Mouse (Mus musculus) thymus, adult 2 months (tissue): ENCODE measurements around the gene Zfand4. TPM values are rescaled to one million over a fixed set of nuclear protein-coding genes. Genes with fewer than 3 reads are reported as not detected.

Experiments used
- DNase-seq: peaks from one replicate; pipeline ENCODE4 v3.0.0; 2021
- H3K27ac ChIP-seq: fragments of 200-500 bp; 2 replicates; pipeline ENCODE4 v1.5.1; 2012; ENCODE audit warnings: low read length, control low read depth; ENCODE audit not compliant: control insufficient read depth, insufficient read depth
- H3K27me3 ChIP-seq: fragments of 200-500 bp; 2 replicates; pipeline ENCODE4 v1.6.1; 2012; ENCODE audit warnings: mild to moderate bottlenecking, low read length, moderate library complexity, mixed read lengths; ENCODE audit not compliant: control insufficient read depth, insufficient read depth
- H3K36me3 ChIP-seq: fragments of 200-500 bp; 2 replicates; pipeline ENCODE4 v1.6.1; 2012; ENCODE audit warnings: mild to moderate bottlenecking, low read length, moderate library complexity; ENCODE audit not compliant: control insufficient read depth, insufficient read depth
- H3K4me1 ChIP-seq: fragments of 200-500 bp; replicated peaks from 2 replicates; pipeline ENCODE4 v1.6.1; 2012; ENCODE audit warnings: low read length; ENCODE audit not compliant: control insufficient read depth, insufficient read depth
- H3K4me3 ChIP-seq: fragments of 200-500 bp; 2 replicates; pipeline ENCODE4 v1.5.1; 2012; ENCODE audit warnings: mild to moderate bottlenecking, low read length, control low read depth, moderate library complexity; ENCODE audit not compliant: control insufficient read depth, insufficient read depth
- CTCF ChIP-seq: fragments of 200-500 bp; IDR thresholded peaks from 2 replicates; pipeline ENCODE4 v1.5.1; 2012; ENCODE audit warnings: mild to moderate bottlenecking, control low read depth, low read length, moderate library complexity, borderline replicate concordance; ENCODE audit not compliant: control insufficient read depth, poor library complexity, insufficient read depth; ENCODE audit errors: extremely low read depth
- POLR2A ChIP-seq: fragments of 200-500 bp; IDR thresholded peaks from 2 replicates; pipeline ENCODE4 v1.6.1; 2012; ENCODE audit warnings: mild to moderate bottlenecking, low read length, control low read depth, moderate library complexity; ENCODE audit not compliant: control insufficient read depth, poor library complexity, insufficient read depth; ENCODE audit errors: extremely low read depth
- WGBS: fragments of 180-500 bp; shearing (Covaris S2); methylation state at CpG from one replicate; pipeline ENCODE4 v1.1.7; 2018; 5-methylcytosine and 5-hydroxymethylcytosine counted together
- polyA plus RNA-seq: library from polyadenylated mRNA; depleted of rRNA; stranded (reverse); fragments of >200 nt; gene quantifications from 2 replicates; pipeline ENCODE4 v1.2.3, GENCODE M21; 2012; rRNA removed

The Zfand4 gene
- polyA plus RNA-seq, 1 experiment = 1.7 TPM

GRCm38 (mm10) chr6:116367971-116368370, 103.9 kb downstream of the Zfand4 start:
- H3K27ac ChIP-seq = no peak overlapping the region
- no peak overlapping the region for H3K4me3 ChIP-seq
- TF ChIP-seq CTCF (no peak), POLR2A (no peak)
- no peaks in the 10 kb centered on the region for H3K36me3 ChIP-seq
- H3K4me1 ChIP-seq = no peaks in the 10 kb centered on the region
- DNase-seq = no peak
- no peaks in the 10 kb centered on the region for H3K27me3 ChIP-seq
- WGBS = 91% methylated on average over 11 of the region's 11 CpGs

- TF ChIP-seq POLR2A (no peak), CTCF (no peak)
- 97% methylated on average over 1 of the region's 1 CpGs for WGBS
- Histone ChIP-seq H3K4me1 (no peaks in the 10 kb centered on the region), H3K27me3 (no peaks in the 10 kb centered on the region), H3K4me3 (no peak overlapping the region), H3K36me3 (no peaks in the 10 kb centered on the region), H3K27ac (no peak overlapping the region)
- no peak for DNase-seq
These were observed 105.8 kb downstream of the Zfand4 start for GRCm38 (mm10) chr6:116369811-116370210.

DNA sequence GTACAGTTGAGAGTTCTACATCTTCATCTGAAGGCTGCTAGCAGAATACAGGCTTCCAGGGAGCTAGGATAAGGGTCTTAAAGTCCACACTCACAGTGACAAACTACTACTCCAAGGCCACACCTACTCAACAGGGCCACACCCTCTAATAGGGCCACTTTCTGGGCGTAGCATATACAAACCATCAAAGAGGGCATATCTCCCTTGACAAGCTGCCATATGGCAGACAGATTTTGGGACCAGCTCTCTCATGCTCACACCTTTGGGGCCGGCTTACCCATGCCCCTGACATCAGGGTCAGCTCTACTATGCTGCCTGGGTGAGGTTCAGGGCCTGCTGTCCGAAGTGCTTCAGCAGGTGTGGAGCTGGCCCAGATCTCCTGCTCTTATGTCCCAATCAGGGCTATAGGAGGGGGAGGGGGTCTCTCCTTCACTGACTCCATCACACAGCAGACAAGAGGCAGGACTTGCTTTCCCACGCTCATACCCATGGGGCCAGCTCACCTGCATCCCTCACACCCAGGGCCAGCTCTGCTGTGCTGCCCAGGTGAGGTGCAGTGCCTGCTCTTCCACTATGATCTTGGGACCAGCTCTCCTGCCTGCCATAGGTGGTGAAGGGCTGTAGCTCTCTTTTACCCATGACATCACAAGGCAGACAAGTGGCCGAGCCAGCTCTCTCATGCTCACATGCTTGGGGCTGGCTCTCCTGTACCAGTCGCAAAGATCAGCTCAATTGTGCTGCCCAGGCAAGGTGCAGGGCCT, 106.4 kb downstream of the Zfand4 start:
- no peaks in the 10 kb centered on the region for H3K36me3 ChIP-seq
- no peak for DNase-seq
- no peak overlapping the region for H3K27ac ChIP-seq
- no peaks in the 10 kb centered on the region for H3K4me1 ChIP-seq
- no peaks in the 10 kb centered on the region for H3K27me3 ChIP-seq
- no peak overlapping the region for H3K4me3 ChIP-seq
- WGBS = 94% methylated on average over 6 of the region's 6 CpGs
- TF ChIP-seq POLR2A = no peak

DNA sequence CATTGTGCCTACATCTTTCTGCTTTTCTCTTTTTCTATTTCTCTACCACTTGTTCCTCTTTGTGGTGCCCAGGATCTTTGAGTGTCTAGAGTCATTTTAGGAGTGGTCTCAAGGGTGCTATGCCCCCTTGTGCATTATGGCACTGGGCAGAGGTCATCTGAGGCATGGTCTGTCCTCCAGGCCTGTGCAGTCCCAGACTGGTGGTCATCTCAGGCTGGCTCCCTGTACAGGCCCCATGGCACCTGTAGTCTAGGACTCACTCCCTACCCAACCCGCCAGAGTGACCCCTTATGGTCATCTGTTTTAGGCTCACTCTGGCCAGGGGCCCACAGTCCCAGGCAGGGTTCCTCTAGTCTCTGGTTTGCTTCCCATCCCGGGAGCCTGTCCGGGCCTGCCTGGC, 107.5 kb downstream of the Zfand4 start:
- H3K27ac ChIP-seq = no peak overlapping the region
- H3K4me3 ChIP-seq = no peak overlapping the region
- no peak for TF ChIP-seq POLR2A
- TF ChIP-seq CTCF = no peak
- no peaks in the 10 kb centered on the region for H3K27me3 ChIP-seq
- WGBS = 94% methylated on average over 3 of the region's 3 CpGs
- no peak for DNase-seq
- no peaks in the 10 kb centered on the region for H3K4me1 ChIP-seq
- no peaks in the 10 kb centered on the region for H3K36me3 ChIP-seq

GRCm38 (mm10) chr6:116374136-116374535, 110.1 kb downstream of the Zfand4 start:
- no peaks in the 10 kb centered on the region for H3K27me3 ChIP-seq
- no peaks in the 10 kb centered on the region for H3K4me1 ChIP-seq
- no peak overlapping the region for H3K4me3 ChIP-seq
- H3K36me3 ChIP-seq = no peaks in the 10 kb centered on the region
- DNase-seq = no peak
- TF ChIP-seq CTCF (no peak), POLR2A (no peak)
- H3K27ac ChIP-seq = no peak overlapping the region
- WGBS = 93% methylated on average over 1 of the region's 1 CpGs

- DNase-seq = no peak
- Histone ChIP-seq H3K36me3 (no peaks in the 10 kb centered on the region), H3K4me1 (no peaks in the 10 kb centered on the region), H3K27ac (no peak overlapping the region), H3K27me3 (no peaks in the 10 kb centered on the region), H3K4me3 (no peak overlapping the region)
- TF ChIP-seq CTCF (no peak), POLR2A (no peak)
These were observed 110.6 kb downstream of the Zfand4 start for GRCm38 (mm10) chr6:116374618-116375017.

- no peaks in the 10 kb centered on the region for H3K36me3 ChIP-seq
- H3K4me1 ChIP-seq = no peaks in the 10 kb centered on the region; the same call in 1 of the 2 replicates
- no peaks in the 10 kb centered on the region for H3K27me3 ChIP-seq
- WGBS = 98% methylated on average over 7 of the region's 7 CpGs
- no peak for DNase-seq
- no peak overlapping the region for H3K27ac ChIP-seq
- no peak for TF ChIP-seq CTCF
- no peak for TF ChIP-seq POLR2A
- no peak overlapping the region for H3K4me3 ChIP-seq
These were observed 114.9 kb downstream of the Zfand4 start for GRCm38 (mm10) chr6:116378892-116379291.

Other genes starting within 250 kb of the Zfand4 start
- gene Tmcc1, start 70.7 kb upstream of the Zfand4 start, polyA plus RNA-seq = 18.3 and 24.4 TPM in 2 replicates
- gene Washc2, start 56.2 kb upstream of the Zfand4 start, polyA plus RNA-seq = 49.1 and 61.7 TPM in 2 replicates
- 14.8 and 18.2 TPM in 2 replicates for gene March8, start 73.8 kb downstream of the Zfand4 start, polyA plus RNA-seq
- 3.1 and 5.3 TPM in 2 replicates for gene Alox5, start 197.0 kb downstream of the Zfand4 start, polyA plus RNA-seq
- not detected in 2 replicates for gene Olfr211, start 224.9 kb downstream of the Zfand4 start, polyA plus RNA-seq
- not detected in 2 replicates for gene Olfr212, start 242.3 kb downstream of the Zfand4 start, polyA plus RNA-seq